Mouse (Mus musculus) CH12.LX (cell line): ENCODE data around the gene Vmn2r80.

Source experiments
- CHD2 ChIP-seq: IDR thresholded peaks from 2 replicates; pipeline ENCODE4 v1.6.1; 2011; ENCODE audit warnings: low read length, improper control_type of control experiment
- CTCF ChIP-seq, 2 experiments: IDR thresholded peaks in 1 of 2; conservative IDR thresholded peaks in 1 of 2; 2 replicates each; pipeline ENCODE4 v1.5.1; 2011 to 2012; ENCODE audit warnings: low read depth in 2 of 2, low read length in 2 of 2, improper control_type of control experiment in 1 of 2, inconsistent platforms in 1 of 2, mild to moderate bottlenecking in 1 of 2, moderate library complexity in 1 of 2
- EP300 ChIP-seq: IDR thresholded peaks from 2 replicates; pipeline ENCODE4 v1.6.1; 2011; ENCODE audit warnings: low read length, improper control_type of control experiment
- ETS1 ChIP-seq: conservative IDR thresholded peaks from 2 replicates; pipeline ENCODE4 v1.6.1; 2012; ENCODE audit warnings: low read depth, mild to moderate bottlenecking, inconsistent platforms, low read length, improper control_type of control experiment, moderate library complexity
- MAFK ChIP-seq: IDR thresholded peaks from 2 replicates; pipeline ENCODE4 v1.6.1; 2011; ENCODE audit warnings: low read length, improper control_type of control experiment; ENCODE audit not compliant: insufficient replicate concordance
- MAZ ChIP-seq: IDR thresholded peaks from 2 replicates; pipeline ENCODE4 v1.6.1; 2012; ENCODE audit warnings: low read depth, mild to moderate bottlenecking, inconsistent platforms, low read length, improper control_type of control experiment, moderate library complexity
- MEF2A ChIP-seq: IDR thresholded peaks from 2 replicates; pipeline ENCODE4 v1.6.1; 2014; ENCODE audit warnings: low read depth, mild to moderate bottlenecking, inconsistent platforms, low read length, improper control_type of control experiment, borderline replicate concordance
- PAX5 ChIP-seq: IDR thresholded peaks from 2 replicates; pipeline ENCODE4 v1.6.1; 2012; ENCODE audit warnings: low read length, inconsistent platforms, mixed read lengths
- POLR2A ChIP-seq: IDR thresholded peaks from 2 replicates; pipeline ENCODE4 v1.6.1; 2011; ENCODE audit warnings: low read depth, mild to moderate bottlenecking, improper control_type of control experiment, low read length
- RAD21 ChIP-seq: IDR thresholded peaks from 2 replicates; pipeline ENCODE4 v1.6.1; 2011; ENCODE audit warnings: low read depth, mild to moderate bottlenecking, low read length, improper control_type of control experiment, moderate library complexity
- UBTF ChIP-seq: IDR thresholded peaks from 2 replicates; pipeline ENCODE4 v1.6.1; 2012; ENCODE audit warnings: low read depth, mild to moderate bottlenecking, inconsistent platforms, low read length, improper control_type of control experiment, moderate library complexity
- USF1 ChIP-seq: IDR thresholded peaks from 2 replicates; pipeline ENCODE4 v1.6.1; 2014; ENCODE audit warnings: low read depth, mild to moderate bottlenecking, inconsistent platforms, low read length, improper control_type of control experiment
- ZC3H11A ChIP-seq: IDR thresholded peaks from 2 replicates; pipeline ENCODE4 v1.6.1; 2012; ENCODE audit warnings: low read depth, mild to moderate bottlenecking, inconsistent platforms, low read length, improper control_type of control experiment

- TF ChIP-seq PAX5 (no peak), USF1 (no peak), CHD2 (no peak), POLR2A (no peak), CTCF (conservative IDR thresholded peaks at IDR 0.05 in 1 of 2, IDR thresholded peaks at IDR 0.05 in 1 of 2; ENCODE audit: low read depth in 2 of 2, low read length in 2 of 2) (no peak), MEF2A (no peak), ZC3H11A (no peak), MAFK (no peak), EP300 (no peak), RAD21 (no peak), UBTF (no peak), ETS1 (no peak), MAZ (no peak)
Observed at GRCm38 (mm10) chr10:79221606-79222005, 73.0 kb downstream of the Vmn2r80 start.
